Mouse (Mus musculus): ENCODE data around the gene Negr1.

GRCm38 (mm10) chr3:157358905-157359304, 797.3 kb downstream of the Negr1 start:
- TF ChIP-seq CTCF (IDR thresholded peaks at IDR 0.05) (peak; percentile 6; the same call in 1 of the 2 replicates), POLR2A (IDR thresholded peaks at IDR 0.05; ENCODE audit: insufficient read depth, low read depth, low read length) (no peak)

All from heart, adult 2 months (tissue).